Mouse (Mus musculus) CD4-positive, CD25-positive, alpha-beta regulatory T cell, adult 4 months (primary cell): Measurements from ENCODE around the gene Gjd2. TPM values are rescaled to one million over a fixed set of nuclear protein-coding genes. Genes with fewer than 3 reads are reported as not detected.
A peak's percentile ranks its signal among the peaks of the same experiment; 100 is the strongest.

ENCODE experiments used
- ATAC-seq: one replicate; pipeline ENCODE4 v1.8.0; 2017
- polyA plus RNA-seq, 2 experiments: library from polyadenylated mRNA; unstranded; fragments of 100-300 nt; shearing (Covaris generic); gene quantifications; one replicate each; pipeline ENCODE4 v1.2.1; 2017

The Gjd2 gene
- not detected for polyA plus RNA-seq

DNA sequence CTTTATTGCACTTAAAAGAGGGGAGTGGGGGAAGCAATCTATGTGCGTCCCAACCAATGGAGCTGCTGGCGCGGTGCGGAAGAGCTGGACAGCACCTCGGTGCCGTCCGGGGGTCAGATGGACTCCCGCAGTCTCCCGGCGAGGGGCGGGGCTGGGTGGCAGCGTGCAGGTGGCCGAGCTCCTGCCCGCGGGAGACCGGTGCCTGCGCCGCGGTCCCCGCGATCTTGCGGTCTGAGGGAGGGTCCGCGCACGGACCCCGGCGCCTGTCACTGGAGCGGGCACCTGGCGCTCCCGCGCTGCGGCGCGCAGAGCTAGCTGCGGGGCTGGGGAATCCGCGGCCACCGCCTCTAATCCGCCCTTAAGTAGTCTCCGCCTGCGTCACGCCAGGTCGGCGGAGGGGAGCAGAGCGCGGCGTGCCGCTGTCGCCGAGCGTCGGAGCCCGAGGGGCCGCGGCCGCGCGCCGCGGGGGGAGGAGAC, at the start of gene Gjd2:
Gjd2 (minus strand) TSS at position 325 of the 477 bp plus-strand sequence.
- no peak for ATAC-seq

DNA sequence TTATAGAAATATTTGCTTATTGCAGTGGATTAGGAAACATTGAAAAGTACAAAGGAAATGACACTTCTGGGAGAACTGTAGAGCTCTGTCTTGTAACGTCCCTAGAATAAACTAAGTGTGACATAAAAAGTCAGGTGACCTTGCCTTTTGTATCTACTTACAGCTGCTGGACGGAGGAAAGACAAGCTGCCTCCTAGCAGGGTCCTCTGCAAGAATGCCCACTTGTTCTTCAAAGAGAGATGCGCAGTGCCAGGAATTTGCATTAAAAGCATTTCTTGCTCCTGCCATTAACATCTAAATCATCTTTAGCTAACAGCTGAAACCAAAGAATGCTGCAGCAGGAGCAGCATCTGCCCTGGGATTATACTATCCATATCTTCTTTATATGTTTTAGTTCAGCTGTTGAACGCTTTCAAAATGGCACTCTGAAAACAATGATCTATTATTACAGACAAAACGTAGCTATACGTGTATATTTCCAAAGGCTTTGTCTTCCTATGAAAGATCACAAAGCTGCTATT, 46.7 kb upstream of the Gjd2 start:
- ATAC-seq: no peak

- ATAC-seq: peak; percentile 29
These were observed 46.2 kb upstream of the Gjd2 start for GRCm38 (mm10) chr2:114059608-114060007.

DNA sequence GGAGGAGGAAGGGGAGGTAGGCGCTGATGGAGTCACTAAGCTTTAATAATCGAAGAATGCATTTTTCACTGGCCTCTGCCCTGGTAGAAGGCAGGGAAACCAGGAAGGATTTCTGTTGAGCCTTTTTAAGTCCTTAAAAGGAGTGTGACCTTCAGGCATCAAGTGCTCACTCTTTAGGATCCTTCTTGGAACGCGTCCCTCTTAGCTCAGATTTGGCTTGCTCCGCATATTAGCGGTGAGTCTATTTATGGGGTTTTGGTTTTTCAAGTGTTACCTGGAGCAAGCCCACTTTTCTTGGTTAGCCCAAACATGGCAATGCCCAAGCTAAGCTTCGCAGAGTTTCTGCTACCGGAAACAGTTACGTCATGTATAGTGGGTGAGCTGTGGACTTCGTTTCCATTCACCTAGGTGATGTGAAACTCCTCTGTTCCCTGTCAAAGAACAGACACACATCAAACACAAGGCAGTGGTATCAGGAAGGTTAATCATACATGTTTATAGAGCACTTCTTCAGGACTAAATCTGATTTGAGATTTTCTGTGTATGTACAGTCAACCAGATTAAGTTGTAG, 44.9 kb upstream of the Gjd2 start:
- no peak for ATAC-seq

GRCm38 (mm10) chr2:114057303-114057853, 44.0 kb upstream of the Gjd2 start:
- no peak for ATAC-seq

GRCm38 (mm10) chr2:114054129-114054528, 40.7 kb upstream of the Gjd2 start:
- no peak for ATAC-seq

DNA sequence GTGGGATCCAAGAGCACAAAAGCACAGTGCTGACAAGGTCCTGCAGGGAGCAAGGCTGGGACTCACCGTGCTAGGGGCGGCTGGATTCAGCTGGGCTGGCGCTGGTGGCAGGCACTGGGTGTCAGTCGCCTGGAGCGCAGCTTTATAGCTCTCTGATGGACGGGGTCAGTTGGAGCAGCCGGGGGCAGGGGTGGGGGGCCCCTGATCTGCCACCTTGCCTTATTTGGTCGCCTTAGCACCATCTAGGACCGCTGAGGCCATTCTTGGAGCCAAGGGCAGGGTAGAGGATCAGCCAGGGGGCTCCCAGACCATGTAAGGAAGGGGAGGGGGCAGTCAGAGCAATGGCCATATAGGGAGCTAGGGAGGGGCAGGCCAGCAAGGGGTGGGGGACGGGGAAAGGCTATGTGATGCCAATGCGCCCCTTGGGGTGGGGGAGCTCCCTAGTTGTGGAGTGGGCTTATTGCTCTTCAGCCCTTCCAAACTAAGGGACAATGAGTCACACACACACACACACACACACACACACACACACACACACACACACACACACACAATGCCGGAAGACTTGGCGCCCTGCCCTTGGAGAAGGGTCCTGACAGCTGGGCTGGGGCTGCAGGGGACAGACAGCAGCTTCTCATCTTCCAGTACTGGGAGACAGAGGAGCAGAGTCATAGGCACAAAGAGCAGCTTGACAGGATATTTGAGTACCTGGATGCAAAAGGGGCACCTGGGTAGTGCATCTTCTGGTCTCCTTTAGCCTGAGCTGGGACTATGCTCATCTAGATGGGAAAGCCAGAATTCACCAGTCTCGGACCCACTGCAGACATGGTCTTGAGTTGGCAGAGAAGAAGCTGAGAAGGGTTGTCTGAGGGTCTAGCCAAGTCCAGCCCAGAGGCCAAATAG, 39.5 kb upstream of the Gjd2 start, which contains the start of gene Actc1:
Actc1 (minus strand) TSS at position 853 of the 903 bp plus-strand sequence.
- ATAC-seq: no peak

DNA sequence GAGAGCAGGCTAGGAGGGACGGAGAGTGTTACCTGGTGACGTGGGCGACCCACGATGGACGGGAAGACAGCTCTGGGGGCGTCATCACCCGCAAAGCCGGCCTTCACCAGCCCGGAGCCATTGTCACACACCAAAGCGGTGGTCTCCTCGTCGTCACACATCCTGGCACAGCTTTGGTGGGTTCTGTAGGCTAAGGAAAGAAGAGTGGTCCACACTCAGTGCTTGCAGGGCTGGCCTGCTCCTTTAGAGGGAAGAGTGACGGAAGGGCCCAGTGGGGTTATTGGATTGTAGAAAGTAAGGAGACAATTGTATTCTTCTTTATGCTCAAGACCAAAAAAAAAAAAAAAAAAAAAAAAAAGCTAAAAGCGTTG, 38.4 kb upstream of the Gjd2 start:
- ATAC-seq: no peak

DNA sequence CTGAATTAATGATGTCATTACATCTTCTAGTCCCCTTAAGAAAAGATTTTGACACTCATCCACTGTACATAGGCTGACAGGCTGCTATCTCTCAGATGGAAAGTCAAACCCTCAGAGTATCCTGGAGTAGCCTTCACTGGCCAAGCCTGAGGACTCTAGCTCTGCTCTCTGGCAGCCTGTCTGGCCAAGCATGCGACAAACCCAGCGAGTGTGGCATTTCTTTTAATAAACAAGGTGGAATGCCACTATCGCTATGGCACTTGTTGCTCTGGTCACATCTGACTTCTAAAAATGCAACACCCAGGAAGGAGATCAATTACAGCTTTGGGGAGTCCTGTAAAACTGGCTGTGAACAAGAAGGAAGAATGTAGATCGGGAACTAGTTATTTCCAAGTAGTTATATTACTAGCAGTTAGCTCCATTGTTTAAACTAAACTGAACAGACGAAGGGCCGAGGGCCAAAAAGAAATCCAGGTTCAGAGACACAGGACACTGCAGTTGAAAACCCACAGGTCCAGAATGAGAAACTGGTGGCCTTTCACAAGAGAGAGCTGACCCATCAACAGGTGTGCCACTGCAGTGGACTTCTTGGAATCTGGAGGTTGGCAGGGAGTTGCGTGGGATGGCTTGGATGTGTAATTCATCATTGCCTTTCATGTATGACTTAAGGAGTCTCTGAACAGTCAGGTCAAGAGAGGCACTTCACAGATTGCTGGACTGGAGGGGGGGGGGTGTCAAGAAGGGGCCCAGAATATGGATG, 37.9 kb upstream of the Gjd2 start:
- no peak for ATAC-seq

DNA sequence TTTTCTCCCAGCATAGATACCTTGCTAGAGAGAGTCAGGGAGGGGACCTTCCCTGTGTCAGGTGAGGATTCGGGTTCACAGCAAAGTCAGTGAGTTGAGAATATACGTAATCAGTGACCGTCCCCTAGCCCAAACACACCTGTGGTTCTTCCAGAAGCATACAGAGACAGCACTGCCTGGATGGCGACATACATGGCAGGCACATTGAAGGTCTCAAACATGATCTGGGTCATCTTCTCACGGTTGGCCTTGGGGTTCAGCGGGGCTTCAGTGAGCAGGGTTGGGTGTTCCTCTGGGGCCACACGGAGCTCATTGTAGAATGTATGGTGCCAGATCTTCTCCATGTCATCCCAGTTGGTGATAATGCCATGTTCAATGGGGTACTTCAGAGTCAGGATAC, 36.7 kb upstream of the Gjd2 start:
- no peak for ATAC-seq

DNA sequence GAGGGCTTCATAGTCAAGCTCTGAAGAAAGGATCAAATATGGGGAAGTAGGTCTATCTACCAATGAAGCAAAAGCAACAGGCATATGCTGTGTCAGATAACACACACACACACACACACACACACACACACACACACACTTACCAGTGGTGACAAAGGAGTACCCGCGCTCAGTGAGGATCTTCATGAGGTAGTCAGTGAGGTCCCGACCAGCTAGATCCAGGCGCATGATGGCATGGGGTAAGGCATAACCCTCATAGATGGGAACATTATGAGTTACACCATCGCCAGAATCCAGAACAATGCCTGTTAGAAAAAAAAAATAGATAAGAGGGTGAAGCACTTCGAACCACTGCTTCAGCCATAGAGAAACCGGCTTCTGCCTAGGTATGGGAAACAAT, 36.0 kb upstream of the Gjd2 start:
- ATAC-seq: no peak

DNA sequence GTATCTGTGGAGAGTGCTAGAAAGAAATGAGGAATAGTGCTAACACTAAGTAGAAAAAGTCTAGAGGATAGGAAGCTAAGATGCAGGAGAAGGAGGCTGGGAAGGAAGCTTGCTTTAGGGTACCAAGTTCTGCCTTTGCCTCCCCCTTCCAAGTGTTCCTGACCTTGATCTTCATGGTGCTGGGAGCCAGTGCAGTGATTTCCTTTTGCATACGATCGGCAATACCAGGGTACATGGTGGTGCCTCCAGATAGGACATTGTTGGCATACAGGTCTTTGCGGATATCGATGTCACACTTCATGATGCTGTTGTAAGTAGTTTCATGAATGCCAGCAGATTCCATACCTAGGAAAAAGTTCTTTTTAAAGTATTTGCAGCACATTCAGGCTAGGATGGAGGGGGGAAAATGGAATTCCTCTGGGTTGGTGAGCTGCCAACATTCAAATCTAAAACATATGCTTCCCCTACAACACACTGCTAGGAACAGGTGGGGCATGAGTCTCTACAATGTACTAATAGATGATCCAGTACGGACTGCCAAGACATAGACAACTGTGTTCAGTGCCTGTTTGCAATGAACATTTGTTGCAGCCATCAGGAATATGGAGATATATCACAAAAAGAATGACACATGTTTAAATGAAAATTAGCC, 34.7 kb upstream of the Gjd2 start:
- ATAC-seq: no peak

GRCm38 (mm10) chr2:114046151-114046664, 32.8 kb upstream of the Gjd2 start:
- no peak for ATAC-seq

DNA sequence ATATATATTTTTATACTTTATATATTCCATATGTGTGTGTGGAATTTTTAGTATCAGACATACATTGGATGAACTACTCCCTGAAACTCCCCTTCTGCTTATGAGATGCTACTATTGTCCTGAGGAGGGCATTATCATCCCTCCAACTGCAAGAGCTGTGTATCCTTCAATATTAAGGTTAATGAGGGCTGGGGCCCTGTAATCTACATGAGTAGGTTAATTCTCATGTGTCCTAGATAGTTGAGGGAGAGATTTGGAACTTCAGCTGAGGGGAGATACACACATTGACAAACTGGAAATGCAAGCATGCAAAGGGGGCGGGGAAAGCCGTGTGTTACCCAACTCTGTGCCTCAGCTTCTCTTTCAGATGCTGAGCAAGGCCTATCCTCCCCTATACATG, 24.5 kb upstream of the Gjd2 start:
- ATAC-seq: no peak

DNA sequence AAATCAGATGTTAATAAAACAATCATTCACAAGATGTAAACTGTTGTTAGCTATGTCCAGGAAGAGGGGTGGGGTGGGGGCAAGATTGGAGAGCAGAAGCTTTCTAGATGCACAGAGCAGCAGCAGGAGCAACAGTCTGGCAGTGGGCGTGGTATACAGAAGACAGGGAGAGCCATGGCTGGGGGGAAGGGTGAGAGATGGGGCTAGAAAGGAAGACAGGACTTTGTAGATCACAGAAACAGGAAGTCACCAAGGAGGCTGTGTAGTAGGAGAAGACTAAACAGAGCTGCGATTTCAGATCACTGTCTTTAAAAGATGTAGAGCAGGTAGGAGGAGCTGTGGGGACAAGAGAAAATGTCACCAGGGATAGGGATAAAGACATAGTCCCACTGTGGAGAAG, 18.8 kb upstream of the Gjd2 start:
- ATAC-seq: peak; percentile 49

DNA sequence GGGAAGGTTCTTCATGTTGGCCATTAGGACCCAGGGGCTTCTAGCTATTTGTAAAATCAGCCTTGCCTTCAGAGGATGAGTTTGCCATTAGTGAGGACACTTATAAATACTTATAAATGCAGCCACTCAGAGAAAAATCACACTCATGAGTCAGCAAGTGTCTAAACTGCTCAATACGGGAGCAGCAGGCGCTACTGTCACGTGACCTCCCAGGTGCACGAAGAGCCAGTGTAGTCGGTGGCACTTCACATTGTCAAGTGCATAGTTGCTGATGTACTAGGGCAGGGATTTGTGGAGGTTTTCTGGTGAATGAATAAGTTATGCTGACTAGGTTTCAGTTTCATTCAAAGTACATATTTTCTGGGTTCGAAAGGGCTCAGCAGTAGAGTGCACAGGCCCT, 10.0 kb upstream of the Gjd2 start:
- no peak for ATAC-seq

- ATAC-seq: no peak
These were observed 6.8 kb upstream of the Gjd2 start for GRCm38 (mm10) chr2:114020210-114020563.

DNA sequence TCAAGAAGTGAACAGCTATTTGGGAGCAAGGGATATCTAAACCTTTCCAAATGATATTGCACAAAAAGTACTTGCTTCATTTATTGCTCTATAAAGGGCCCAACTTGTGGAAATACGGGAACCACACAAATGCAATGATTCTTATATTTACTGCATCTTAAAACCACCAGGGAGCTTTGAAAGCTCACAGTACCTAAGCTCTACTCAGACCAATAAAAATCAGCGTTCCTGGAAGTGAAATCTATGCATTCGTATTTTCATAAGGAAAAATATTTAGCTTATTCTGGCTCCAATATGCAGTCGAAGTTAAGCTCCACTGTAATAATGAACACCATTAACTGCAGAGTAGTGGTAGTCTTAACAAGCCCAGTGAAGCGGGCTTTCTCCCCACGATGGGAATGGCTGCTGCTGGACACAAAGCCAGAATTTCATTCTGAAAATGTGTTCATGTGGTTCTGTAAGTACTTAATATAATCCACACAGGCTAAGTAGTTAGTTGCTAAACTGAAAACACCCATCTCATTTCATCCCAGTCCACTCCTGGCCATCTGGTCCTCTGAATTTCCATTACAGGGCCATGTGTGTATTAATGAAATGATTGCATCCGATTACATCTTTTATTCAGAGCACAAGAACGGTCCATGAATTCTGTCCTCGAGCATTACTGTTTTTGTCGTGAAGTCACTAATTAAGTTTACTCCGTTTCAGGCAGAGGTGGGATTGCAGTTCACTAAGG, 6.2 kb upstream of the Gjd2 start:
- no peak for ATAC-seq

DNA sequence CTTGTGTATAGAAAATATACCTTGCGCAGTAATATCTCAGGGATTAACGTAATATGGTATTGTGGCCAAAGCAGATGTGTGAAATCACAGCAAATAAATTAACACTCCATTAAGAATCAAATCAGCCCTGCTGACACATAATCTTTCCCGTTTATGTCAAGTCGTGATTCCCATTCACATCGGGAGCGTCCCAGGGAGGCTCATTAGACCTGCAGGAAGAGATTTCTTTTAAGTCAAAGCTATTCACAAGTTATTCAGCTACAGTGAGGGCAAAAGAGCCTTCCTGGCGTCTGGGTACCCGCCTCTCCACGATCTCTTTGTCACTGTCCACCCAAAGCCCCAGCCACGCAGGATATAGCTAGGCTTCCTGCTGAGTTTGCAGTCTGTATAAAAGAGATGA, 4.7 kb upstream of the Gjd2 start:
- ATAC-seq: no peak

GRCm38 (mm10) chr2:114014839-114015238, 1.4 kb upstream of the Gjd2 start:
- no peak for ATAC-seq

DNA sequence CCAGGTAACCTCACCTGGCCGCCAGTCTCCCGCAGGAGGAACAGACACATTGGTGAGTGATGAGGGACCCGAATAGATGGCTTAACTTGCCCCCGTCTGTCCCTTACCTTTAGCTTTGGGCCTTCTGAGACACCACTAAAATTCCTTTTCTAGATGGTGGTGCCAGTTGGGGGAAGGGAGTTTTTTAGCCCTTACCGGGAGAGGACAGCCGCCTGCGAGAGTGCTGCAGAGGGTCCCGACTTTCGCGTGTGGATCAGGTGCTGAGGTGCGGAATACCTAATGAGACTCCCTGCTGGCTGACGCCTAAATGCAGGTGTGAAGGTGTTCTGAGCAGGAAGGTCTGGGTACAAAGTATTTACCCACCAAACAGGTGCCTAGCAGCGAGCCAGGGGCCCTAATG, 427 bp upstream of the Gjd2 start:
- ATAC-seq: no peak
